Mouse (Mus musculus): ENCODE measurements around the gene Vmn2r22. TPM values are rescaled to one million over a fixed set of nuclear protein-coding genes. Genes with fewer than 3 reads are reported as not detected.
"Not testable (repeated sequence)": the region's sequence is repeated elsewhere in the genome, so short reads cannot be mapped to it uniquely, and the experiment has no call there.

The Vmn2r22 gene
- not detected in 2 replicates for polyA plus RNA-seq (2015; fragmentation: Nextera tagmentation; extraction: Ambion mirVana)

- H3K27me3 ChIP-seq; H3K9me3 ChIP-seq; H3K36me3 ChIP-seq; H3K4me3 ChIP-seq; H3K4me2 ChIP-seq; H3K27ac ChIP-seq; H3K4me1 ChIP-seq; ATAC-seq (ENCODE audit: insufficient number of reproducible peaks, insufficient read depth, low FRiP score, low TSS enrichment, low read depth); H3K9ac ChIP-seq: not testable (repeated sequence)
- WGBS, result 74% methylated on average over 3 of the region's 3 CpGs
Observed at GRCm38 (mm10) chr6:123650625-123651024, at the start of gene Vmn2r22. Gene Vmn2r22, minus strand, starts transcription at chr6:123650725.

GRCm38 (mm10) chr6:123697213-123697612 lies 46.7 kb upstream of the Vmn2r22 start:
- Histone ChIP-seq H3K4me3 (no peak overlapping the region), H3K36me3 (no peaks in the 10 kb centered on the region), H3K4me1 (no peaks in the 10 kb centered on the region)

GRCm38 (mm10) chr6:123696639-123697038 lies 46.1 kb upstream of the Vmn2r22 start:
- not testable (repeated sequence) for H3K36me3 ChIP-seq; H3K9me3 ChIP-seq; ATAC-seq (ENCODE audit: insufficient number of reproducible peaks, insufficient read depth, low FRiP score, low TSS enrichment, low read depth); H3K27ac ChIP-seq; H3K4me3 ChIP-seq; H3K4me2 ChIP-seq; H3K4me1 ChIP-seq; H3K9ac ChIP-seq; H3K27me3 ChIP-seq
- 14% methylated on average over 1 of the region's 1 CpGs for WGBS

More at GRCm38 (mm10) chr6:123697213-123697612, 46.7 kb upstream of the Vmn2r22 start:
- Histone ChIP-seq H3K27me3 (no peaks in the 10 kb centered on the region), H3K27ac (no peak overlapping the region), H3K9me3 (no peaks in the 10 kb centered on the region), H3K9ac (no peak overlapping the region), H3K4me2 (no peak overlapping the region)
- no peak for ATAC-seq (ENCODE audit: insufficient number of reproducible peaks, insufficient read depth, low FRiP score, low TSS enrichment, low read depth)

- no peaks in the 10 kb centered on the region for H3K4me1 ChIP-seq
- no peak overlapping the region for H3K4me2 ChIP-seq
- 64% methylated on average over 6 of the region's 6 CpGs for WGBS
- no peak overlapping the region for H3K9ac ChIP-seq
- H3K4me3 ChIP-seq, result no peak overlapping the region
- no peaks in the 10 kb centered on the region for H3K36me3 ChIP-seq
- H3K27ac ChIP-seq, result no peak overlapping the region
- ATAC-seq (ENCODE audit: insufficient number of reproducible peaks, insufficient read depth, low FRiP score, low TSS enrichment, low read depth), result no peak
- H3K27me3 ChIP-seq, result no peaks in the 10 kb centered on the region
- no peaks in the 10 kb centered on the region for H3K9me3 ChIP-seq
Observed at GRCm38 (mm10) chr6:123657040-123657439, 6.5 kb upstream of the Vmn2r22 start.

- not testable (repeated sequence) for H3K9me3 ChIP-seq; H3K4me1 ChIP-seq; H3K36me3 ChIP-seq; H3K27ac ChIP-seq; ATAC-seq (ENCODE audit: insufficient number of reproducible peaks, insufficient read depth, low FRiP score, low TSS enrichment, low read depth); H3K9ac ChIP-seq; H3K4me3 ChIP-seq; H3K27me3 ChIP-seq; H3K4me2 ChIP-seq
- 72% methylated on average over 4 of the region's 4 CpGs for WGBS
Observed at GRCm38 (mm10) chr6:123639394-123639793, 11.1 kb downstream of the Vmn2r22 start.

- H3K27ac ChIP-seq; ATAC-seq (ENCODE audit: insufficient number of reproducible peaks, insufficient read depth, low FRiP score, low TSS enrichment, low read depth); H3K36me3 ChIP-seq; H3K4me1 ChIP-seq; H3K4me2 ChIP-seq; H3K4me3 ChIP-seq; H3K27me3 ChIP-seq; H3K9ac ChIP-seq; H3K9me3 ChIP-seq: not testable (repeated sequence)
- WGBS, result no CpG with 5 or more reads among the region's 2 CpGs
Observed at GRCm38 (mm10) chr6:123623784-123624183, 26.7 kb downstream of the Vmn2r22 start.

GRCm38 (mm10) chr6:123588368-123588767 lies 62.2 kb downstream of the Vmn2r22 start:
- ATAC-seq (ENCODE audit: insufficient number of reproducible peaks, insufficient read depth, low FRiP score, low TSS enrichment, low read depth); H3K9me3 ChIP-seq; H3K4me2 ChIP-seq; H3K4me1 ChIP-seq; H3K36me3 ChIP-seq; H3K4me3 ChIP-seq; H3K9ac ChIP-seq; H3K27ac ChIP-seq; H3K27me3 ChIP-seq: not testable (repeated sequence)
- no CpG with 5 or more reads among the region's 5 CpGs for WGBS

- no CpG with 5 or more reads among the region's 2 CpGs for WGBS
- H3K4me1 ChIP-seq; ATAC-seq (ENCODE audit: insufficient number of reproducible peaks, insufficient read depth, low FRiP score, low TSS enrichment, low read depth); H3K36me3 ChIP-seq; H3K9ac ChIP-seq; H3K4me3 ChIP-seq; H3K9me3 ChIP-seq; H3K27ac ChIP-seq; H3K27me3 ChIP-seq; H3K4me2 ChIP-seq: not testable (repeated sequence)
Observed at GRCm38 (mm10) chr6:123587796-123588328, 62.7 kb downstream of the Vmn2r22 start.

GRCm38 (mm10) chr6:123583988-123584387 lies 66.5 kb downstream of the Vmn2r22 start:
- H3K27ac ChIP-seq; H3K4me3 ChIP-seq; ATAC-seq (ENCODE audit: insufficient number of reproducible peaks, insufficient read depth, low FRiP score, low TSS enrichment, low read depth); H3K4me1 ChIP-seq; H3K9me3 ChIP-seq; H3K9ac ChIP-seq; H3K4me2 ChIP-seq; H3K36me3 ChIP-seq; H3K27me3 ChIP-seq: not testable (repeated sequence)
- no CpG with 5 or more reads among the region's 1 CpGs for WGBS

GRCm38 (mm10) chr6:123574698-123575097 lies 75.8 kb downstream of the Vmn2r22 start:
- not testable (repeated sequence) for H3K4me2 ChIP-seq; H3K9me3 ChIP-seq; H3K36me3 ChIP-seq; H3K27me3 ChIP-seq; H3K9ac ChIP-seq; H3K4me1 ChIP-seq; H3K4me3 ChIP-seq; ATAC-seq (ENCODE audit: insufficient number of reproducible peaks, insufficient read depth, low FRiP score, low TSS enrichment, low read depth); H3K27ac ChIP-seq
- WGBS, result no CpG with 5 or more reads among the region's 2 CpGs

Other genes with a start within 250 kb of the Vmn2r22 start
- not detected in 2 replicates for gene Vmn2r20, start 232.6 kb downstream of the Vmn2r22 start, polyA plus RNA-seq (2015; fragmentation: Nextera tagmentation; extraction: Ambion mirVana)
- gene Vmn2r21, start 117.3 kb downstream of the Vmn2r22 start, polyA plus RNA-seq (2015; fragmentation: Nextera tagmentation; extraction: Ambion mirVana), result not detected in 2 replicates
- gene Vmn2r23, start 51.9 kb upstream of the Vmn2r22 start, polyA plus RNA-seq (2015; fragmentation: Nextera tagmentation; extraction: Ambion mirVana), result not detected in 2 replicates
- not detected in 2 replicates for gene Vmn2r24, start 128.2 kb upstream of the Vmn2r22 start, polyA plus RNA-seq (2015; fragmentation: Nextera tagmentation; extraction: Ambion mirVana)
- not detected in 2 replicates for gene Vmn2r25, start 202.7 kb upstream of the Vmn2r22 start, polyA plus RNA-seq (2015; fragmentation: Nextera tagmentation; extraction: Ambion mirVana)